Mouse (Mus musculus) inflammation-experienced regulatory T-cells, adult 16 weeks (primary cell): Measurements from ENCODE around the gene Zfp60. TPM values are rescaled to one million over a fixed set of nuclear protein-coding genes. Genes with fewer than 3 reads are reported as not detected.

Experiments used
- polyA plus RNA-seq: library from polyadenylated mRNA; unstranded; fragments of 100-300 nt; shearing (Covaris generic); gene quantifications from one replicate; pipeline ENCODE4 v1.2.1, GENCODE M21; 2017

The Zfp60 gene
- 22.0 TPM for polyA plus RNA-seq

DNA sequence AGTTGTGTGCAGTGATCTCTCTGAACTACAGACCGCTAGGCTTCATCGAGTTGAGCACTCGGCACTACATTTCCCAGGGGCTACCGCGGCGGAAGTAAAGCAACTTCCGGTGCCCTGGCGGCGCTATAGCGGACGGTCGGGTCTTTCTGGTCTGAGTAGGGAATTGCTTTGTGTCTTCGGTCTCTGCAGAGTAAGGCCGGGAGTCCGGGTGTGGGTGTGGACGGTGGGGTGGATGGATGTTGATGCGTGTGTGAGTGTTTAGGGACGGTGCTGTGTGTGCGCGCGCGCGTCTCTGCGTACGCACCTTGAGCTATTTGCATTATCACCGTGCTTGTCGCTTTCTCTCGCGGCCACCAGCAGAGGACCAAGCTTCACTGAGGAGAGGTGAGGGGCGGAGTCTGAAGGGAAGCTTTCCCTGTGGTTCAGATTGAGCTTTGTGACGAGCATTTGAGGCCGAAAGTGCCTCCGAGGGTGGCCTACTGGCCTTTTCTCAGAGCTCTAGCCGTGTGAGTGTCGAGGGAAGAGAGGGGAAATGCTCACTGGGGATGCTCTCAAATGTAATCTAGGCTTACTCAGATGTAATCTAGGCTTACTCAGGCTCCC, at the start of gene Zfp60:
Gene Zfp60, plus strand, starts transcription at position 109 of the 603 bp plus-strand sequence.

DNA sequence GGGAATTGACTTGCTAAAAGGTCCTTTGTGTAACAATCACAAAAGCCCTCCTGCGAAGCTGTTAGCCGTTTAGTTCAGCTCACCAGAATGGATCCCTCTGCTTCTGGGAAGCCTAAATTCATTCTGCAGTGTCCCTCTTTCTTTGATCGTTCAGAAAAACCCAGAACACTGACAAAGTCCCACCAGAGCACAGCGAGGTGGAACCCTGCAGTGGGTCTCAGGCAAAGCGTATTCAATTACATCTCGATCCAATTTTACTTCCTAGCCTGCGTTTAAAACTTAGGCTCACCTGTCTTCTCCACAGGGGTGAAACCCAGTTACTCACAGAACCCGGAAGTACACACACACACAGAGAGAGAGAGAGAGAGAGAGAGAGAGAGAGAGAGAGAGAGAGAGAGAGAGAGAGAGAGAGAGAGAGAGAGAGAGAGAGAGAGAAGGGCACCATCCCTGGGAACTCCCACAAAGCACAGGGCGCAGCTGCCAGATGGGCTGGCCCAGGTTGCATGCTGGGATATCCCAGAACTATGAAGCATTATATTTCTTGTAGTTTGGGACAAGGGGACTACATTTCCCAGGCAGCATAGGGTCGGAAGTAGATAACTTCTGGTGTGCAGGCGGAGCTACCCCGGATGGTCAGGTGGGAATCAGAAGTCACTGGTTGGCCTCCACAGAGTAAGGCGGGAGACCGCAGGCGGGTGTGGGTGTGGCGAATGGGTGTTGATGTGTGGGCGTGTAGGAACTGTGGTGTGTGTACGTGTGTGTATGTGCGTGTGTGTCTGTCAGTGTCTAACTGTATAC, 42.2 kb upstream of the Zfp60 start, which contains the start of gene Zfp607b:
Gene Zfp607b, plus strand, starts transcription at position 526 of the 798 bp plus-strand sequence.

Other genes with a start within 250 kb of the Zfp60 start
- 84.0 TPM for gene Sertad1, start 244.5 kb upstream of the Zfp60 start, polyA plus RNA-seq
- 1.2 TPM for gene Prx, start 232.1 kb upstream of the Zfp60 start, polyA plus RNA-seq
- not detected for gene Hipk4, start 208.1 kb upstream of the Zfp60 start, polyA plus RNA-seq
- 265 TPM for gene Pld3, start 178.2 kb upstream of the Zfp60 start, polyA plus RNA-seq
- 22.7 TPM for gene 2310022A10Rik, start 178.2 kb upstream of the Zfp60 start, polyA plus RNA-seq
- 111 TPM for gene Akt2, start 139.8 kb upstream of the Zfp60 start, polyA plus RNA-seq
- not detected for gene Ttc9b, start 77.5 kb upstream of the Zfp60 start, polyA plus RNA-seq
- gene Map3k10, start 56.8 kb upstream of the Zfp60 start, polyA plus RNA-seq, result 1.1 TPM
- gene Zfp607b, start 42.0 kb upstream of the Zfp60 start, polyA plus RNA-seq, result 3.5 TPM
- 4.0 TPM for gene Zfp626, start 75.8 kb downstream of the Zfp60 start, polyA plus RNA-seq
- 11.5 TPM for gene Zfp59, start 107.2 kb downstream of the Zfp60 start, polyA plus RNA-seq
- gene Zfp607a, start 126.1 kb downstream of the Zfp60 start, polyA plus RNA-seq, result 13.5 TPM
- gene Zfp974, start 198.1 kb downstream of the Zfp60 start, polyA plus RNA-seq, result 15.0 TPM
- 14.0 TPM for gene Zfp780b, start 247.8 kb downstream of the Zfp60 start, polyA plus RNA-seq